In the genomic region with DNA sequence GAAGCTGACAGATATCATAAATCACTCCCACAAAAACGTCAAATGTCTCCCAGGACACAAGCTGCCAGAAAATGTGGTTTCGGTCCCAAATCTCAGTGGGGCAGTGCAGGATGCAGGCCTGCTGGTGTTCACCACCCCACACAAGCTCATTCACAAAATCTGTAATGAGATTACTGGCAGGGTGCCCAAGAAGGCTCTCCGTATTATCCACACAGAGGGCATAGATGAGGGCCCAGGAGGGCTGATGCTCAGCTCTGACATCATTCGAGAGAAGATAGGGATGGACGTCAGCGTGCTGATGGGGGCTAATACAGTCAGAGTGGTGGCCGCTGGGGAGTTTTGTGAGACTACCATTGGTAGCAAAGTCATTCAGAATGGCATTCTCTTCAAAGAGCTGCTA, we compare ENCODE assay signal across 22 mouse cellular contexts.
DNase-seq lines count a peak whose midpoint lies in the region; TF ChIP-seq lines count a peak whose summit lies in the region.
"Had no signal": no experiment of that assay in that cellular context is flagged by ENCODE, and none has a peak within 500 bp of the region (broad histone marks: within the 10 kb centered on the region; RNA-seq: fewer than 3 reads in every experiment).

No protein-coding gene starts in this region.

- TF ChIP-seq POLR2A in brain, embryonic 14.5 days (IDR thresholded peaks at IDR 0.05; ENCODE audit: borderline replicate concordance, extremely low read depth, insufficient read depth, insufficient read length, poor library complexity, severe bottlenecking), result no peak

- no peak for TF ChIP-seq CTCF in brain, embryonic 14.5 days (IDR thresholded peaks at IDR 0.05; ENCODE audit: borderline replicate concordance, extremely low read depth, insufficient read depth, insufficient read length)

- DNase-seq in gastrocnemius, postnatal 10 days, result peak; percentile 2
- no peak for DNase-seq in gastrocnemius, postnatal 4 days (ENCODE audit: low spot score in 2 of 2)
- DNase-seq in left cerebral cortex, postnatal 4 days, result peak; percentile 71
- DNase-seq in left cerebral cortex, postnatal 36 days (ENCODE audit: low spot score in 2 of 2), result no peak
- peak; percentile 28 for DNase-seq in retina, postnatal 1 day
- no peak for DNase-seq in retina, embryonic 14.5 days (ENCODE audit: low spot score)
- peak; percentile 26 for DNase-seq in brain, embryonic 14.5 days (ENCODE audit: low read depth)
- no peak for DNase-seq in layer of hippocampus, adult 11-12 months (ENCODE audit: low spot score)
- DNase-seq: adrenal gland, postnatal 25 days; cerebellum, postnatal 25 days; forebrain, postnatal 0 days; gastrocnemius, postnatal 25 days; heart, postnatal 36 days; kidney, adult 2 months; kidney, postnatal 14 days; layer of hippocampus, postnatal 36 days; lung, adult 18-20 months; lung, postnatal 14 days; right cerebral cortex, adult 18-20 months; spleen, adult 18-20 months; thymus, adult 18-20 months; thymus, postnatal 4 days had no signal

- intact Hi-C loops in left cerebral cortex, postnatal 4 days (cut with DNase I), result no loop called here
- intact Hi-C loops in left cerebral cortex, postnatal 36 days (cut with DNase I), result no loop called here

Comparison
In these comparisons a context has a peak if more than half of its experiments do, and no peak if none do; other contexts are left out.
1. DNase-seq: peak in gastrocnemius, postnatal 10 days (single experiment), left cerebral cortex, postnatal 4 days (single experiment), retina, postnatal 1 day (single experiment) and brain, embryonic 14.5 days (single experiment); none in gastrocnemius, postnatal 4 days (0 of 2), left cerebral cortex, postnatal 36 days (0 of 2), retina, embryonic 14.5 days (single experiment) and layer of hippocampus, adult 11-12 months (single experiment).